19 mouse cellular contexts compared by ENCODE assay signal in the genomic region with DNA sequence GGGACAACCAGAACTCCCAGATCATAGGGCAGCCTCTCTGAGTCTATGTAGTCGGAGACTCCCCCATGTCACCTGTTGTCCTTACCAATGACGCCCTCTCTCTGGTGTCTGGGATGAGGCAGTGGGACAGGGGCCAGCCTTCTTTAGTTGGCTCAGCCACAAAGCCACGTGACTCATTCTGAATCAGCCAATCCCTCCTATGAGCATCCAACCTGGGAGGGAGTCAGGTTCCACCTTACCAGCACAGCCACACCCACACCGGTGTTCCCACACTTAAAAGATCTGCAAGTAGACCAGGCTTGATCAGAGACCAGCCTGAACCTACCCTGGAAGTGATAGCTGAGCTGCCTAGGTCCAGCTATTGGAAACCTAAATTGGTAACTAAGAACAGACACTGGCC.
DNase-seq lines count a peak whose midpoint lies in the region; TF ChIP-seq lines count a peak whose summit lies in the region.
"Had no signal": no experiment of that assay in that cellular context is flagged by ENCODE, and none has a peak within 500 bp of the region (broad histone marks: within the 10 kb centered on the region; RNA-seq: fewer than 3 reads in every experiment).

No protein-coding gene starts in this region.

- TF ChIP-seq CTCF in E14TG2a.4 (conservative IDR thresholded peaks at IDR 0.05; ENCODE audit: low read length) = no peak

- H3K4me3 ChIP-seq in E14TG2a.4 (replicated peaks; ENCODE audit: low read length) = peak overlapping the region; percentile 55
- H3K4me3 ChIP-seq: embryonic facial prominence, embryonic 15.5 days; erythroblast, embryonic 14.5 days; forebrain, embryonic 10.5 days; heart, adult 2 months; heart, embryonic 15.5 days; hindbrain, embryonic 10.5 days; intestine, embryonic 15.5 days had no signal

- no peaks in the 10 kb centered on the region for H3K9me3 ChIP-seq in E14TG2a.4 (ENCODE audit: low read length)
- H3K9me3 ChIP-seq: embryonic facial prominence, embryonic 15.5 days; forebrain, embryonic 10.5 days; heart, embryonic 15.5 days; hindbrain, embryonic 10.5 days; intestine, embryonic 15.5 days had no signal

- DNase-seq in heart, adult 11 months = peak; percentile 85
- no peak for DNase-seq in heart, postnatal 36 days
- DNase-seq in 3134 (ENCODE audit: extremely low read depth, insufficient read length, low spot score) = peak; percentile 31
- peak; percentile 47 for DNase-seq in ZHBTc4 (ENCODE audit: low read depth, low spot score)
- no peak for DNase-seq in ovary, adult 18-20 months (ENCODE audit: low spot score)
- DNase-seq: adrenal gland, postnatal 10 days; cerebellum, adult 2 months; cerebellum, postnatal 14 days; embryo, embryonic 11 days; gastrocnemius, postnatal 10 days; heart, adult 2 months; heart, postnatal 14 days had no signal

- no peaks in the 10 kb centered on the region for H3K27me3 ChIP-seq in E14TG2a.4 (ENCODE audit: insufficient read depth, low read length)
- H3K27me3 ChIP-seq: embryonic facial prominence, embryonic 15.5 days; heart, embryonic 15.5 days; intestine, embryonic 15.5 days had no signal

- intact Hi-C loops in heart, postnatal 36 days (cut with DNase I) = no loop called here

- peaks cover 6% of the 10 kb centered on the region; the same call in 1 of the 2 replicates for H3K36me3 ChIP-seq in E14TG2a.4 (ENCODE audit: insufficient read depth, low read length)
- H3K36me3 ChIP-seq: embryonic facial prominence, embryonic 15.5 days; forebrain, embryonic 10.5 days; heart, embryonic 15.5 days; hindbrain, embryonic 10.5 days; intestine, embryonic 15.5 days had no signal

- H3K4me1 ChIP-seq in E14TG2a.4 (replicated peaks; ENCODE audit: low read depth, low read length) = peaks cover 90% of the 10 kb centered on the region
- H3K4me1 ChIP-seq: heart, embryonic 15.5 days; intestine, embryonic 15.5 days had no signal

Comparison
In these comparisons a context has a peak if more than half of its experiments do, and no peak if none do; other contexts are left out.
1. DNase-seq: peak in heart, adult 11 months (single experiment), 3134 (single experiment) and ZHBTc4 (single experiment); none in heart, postnatal 36 days (0 of 2) and ovary, adult 18-20 months (single experiment).